Mouse (Mus musculus): ENCODE measurements at regions not wholly inside any gene's neighbourhood (a gene's known extent, or its start where the extent isn't known, plus 50 kb on each side); places are given as distances from the start of the nearest gene placed in this dataset.

DNA sequence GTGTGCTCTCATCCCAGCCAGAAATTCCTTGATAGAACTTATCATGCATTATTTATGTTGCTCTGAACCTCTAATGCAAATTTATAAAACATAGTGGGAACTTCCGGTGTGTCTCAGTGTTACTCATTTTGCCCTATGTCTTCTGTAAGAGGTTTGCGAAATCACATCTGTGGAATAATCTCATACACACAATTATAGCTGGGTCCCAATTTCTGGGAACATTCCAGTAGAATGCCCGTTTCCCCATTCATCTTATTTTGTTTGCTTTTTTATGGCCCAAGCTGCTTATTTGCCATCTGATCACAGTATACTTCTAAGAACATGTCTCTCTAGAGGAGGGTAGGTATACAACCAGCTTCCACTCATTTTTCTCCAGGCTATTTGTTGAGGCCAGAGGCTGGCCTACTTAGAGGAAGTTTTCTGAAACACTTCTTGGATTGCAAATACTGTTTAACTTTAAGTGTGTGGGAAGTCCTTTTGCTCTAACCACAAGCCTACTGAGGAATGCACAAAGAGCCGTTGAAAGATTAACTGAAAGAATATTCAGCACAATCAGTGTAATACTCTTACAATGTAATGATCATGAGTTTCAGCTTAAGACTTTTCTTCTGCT lies 474.1 kb upstream of the Slit2 start:
- TF ChIP-seq CTCF (IDR thresholded peaks at IDR 0.05; ENCODE audit: low read depth) (no peak), EP300 (optimal IDR thresholded peaks at IDR 0.05) (no peak)
